Mouse (Mus musculus) right cerebral cortex, postnatal 14 days (tissue): ENCODE data around the gene Ip6k1.
A peak's percentile ranks its signal among the peaks of the same experiment; 100 is the strongest.

ENCODE experiments used
- DNase-seq: peaks from one replicate; pipeline ENCODE4 v3.0.0; 2022

Ip6k1 gene

DNA sequence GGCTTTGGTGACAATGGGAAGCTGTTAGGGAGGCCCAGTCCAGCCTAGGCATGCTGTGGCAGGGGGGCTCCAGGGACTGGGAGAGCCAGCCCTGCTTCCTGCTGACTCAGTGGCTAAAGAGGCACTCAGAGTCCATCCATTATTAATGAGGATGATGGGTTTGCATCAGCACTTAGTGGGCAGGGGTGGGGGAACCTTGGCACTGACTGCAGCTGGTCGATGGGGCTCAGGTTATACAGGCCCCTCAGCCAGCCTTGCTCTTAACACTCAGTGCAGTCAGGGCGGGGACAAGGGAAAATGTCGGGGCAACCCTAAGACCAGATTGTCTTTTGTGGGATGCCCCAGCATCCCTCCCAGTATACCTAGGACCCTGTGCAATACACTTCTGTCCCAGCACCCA lies 59.8 kb downstream of the Ip6k1 start:
- DNase-seq, result no peak

DNA sequence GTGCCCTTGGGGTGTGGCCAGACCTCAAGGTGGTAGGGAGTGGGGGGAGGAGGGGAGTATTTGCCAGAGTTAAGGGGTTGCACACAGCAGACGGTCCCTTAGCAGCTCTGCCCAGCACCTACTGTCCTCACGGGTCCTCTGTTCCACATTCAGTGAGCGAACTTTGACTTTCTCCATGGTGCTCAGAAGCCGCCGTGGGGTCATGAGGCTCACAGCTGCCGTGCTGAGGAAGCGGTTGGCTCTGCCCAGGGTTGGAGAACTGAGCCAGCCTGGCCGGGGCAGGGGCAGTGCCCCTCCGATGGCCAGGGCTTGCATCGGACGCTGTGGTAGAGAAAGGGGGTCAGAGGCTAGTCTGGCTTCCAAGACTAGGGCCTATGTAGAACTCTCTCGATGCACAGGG lies 61.1 kb downstream of the Ip6k1 start:
- DNase-seq, result peak; percentile 2

DNA sequence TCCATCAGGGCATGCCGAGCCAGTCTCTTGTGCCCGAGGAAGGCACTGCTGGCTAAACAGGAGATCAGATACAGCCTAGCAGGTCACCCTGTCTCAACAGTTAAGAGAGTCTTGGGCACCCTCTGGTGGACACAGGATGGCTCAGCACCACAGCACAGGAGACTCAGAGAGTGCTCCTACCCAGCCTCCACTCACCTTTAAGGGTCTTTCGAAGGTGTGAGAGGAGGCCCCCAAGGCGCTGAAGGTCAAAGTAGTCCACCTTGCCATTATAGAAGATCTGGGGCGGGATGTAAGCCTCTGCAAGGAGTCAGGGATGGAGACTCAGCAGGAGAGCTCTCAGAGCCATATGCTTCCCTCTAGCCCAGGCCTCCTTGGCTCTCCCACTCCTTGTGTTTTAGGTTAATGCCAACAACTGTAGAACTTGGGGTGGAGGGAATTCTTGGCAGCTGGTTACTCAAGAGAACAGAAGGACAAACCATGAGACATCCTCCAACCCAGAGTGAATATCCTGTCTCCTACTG lies 63.2 kb downstream of the Ip6k1 start:
- DNase-seq, result peak; percentile 69

DNA sequence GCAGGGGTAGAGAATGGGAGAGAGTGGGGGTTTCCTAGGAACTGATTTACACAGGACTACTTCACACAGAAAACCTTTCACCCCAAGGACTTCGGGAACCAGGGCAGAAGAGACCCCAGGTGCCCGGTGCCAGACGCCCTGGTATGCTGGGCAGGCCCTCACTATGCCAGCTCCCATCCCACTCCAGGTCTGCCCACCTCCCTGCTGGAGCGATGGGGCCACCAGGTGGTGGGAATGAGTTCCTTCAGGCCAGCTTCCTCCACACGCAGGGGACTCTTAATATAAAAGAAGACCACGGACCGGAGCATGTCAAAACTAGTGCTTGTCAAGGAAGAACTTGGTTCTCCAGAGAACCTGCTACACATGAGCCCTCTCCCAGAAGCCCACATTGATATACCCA lies 64.9 kb downstream of the Ip6k1 start:
- DNase-seq, result no peak

DNA sequence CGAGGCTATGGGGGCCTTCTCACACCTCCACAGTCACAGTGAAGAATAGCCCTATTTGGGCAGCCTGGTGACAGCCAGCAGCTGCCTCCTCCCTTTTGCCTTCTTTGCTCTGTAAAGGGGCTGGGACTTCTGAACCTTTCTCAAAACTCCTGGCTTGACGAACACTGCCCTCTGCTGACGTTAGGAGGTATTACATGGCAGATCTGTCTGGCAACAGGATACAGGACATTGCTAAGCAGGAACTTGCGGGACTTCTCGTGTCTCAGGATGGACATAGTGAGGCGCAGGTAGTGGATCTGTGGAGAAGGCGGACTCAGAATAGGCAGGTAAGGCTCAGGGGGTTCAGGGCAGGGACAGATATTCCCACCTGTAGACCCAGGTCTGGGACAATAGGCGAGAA lies 65.6 kb downstream of the Ip6k1 start:
- peak; percentile 79 for DNase-seq

DNA sequence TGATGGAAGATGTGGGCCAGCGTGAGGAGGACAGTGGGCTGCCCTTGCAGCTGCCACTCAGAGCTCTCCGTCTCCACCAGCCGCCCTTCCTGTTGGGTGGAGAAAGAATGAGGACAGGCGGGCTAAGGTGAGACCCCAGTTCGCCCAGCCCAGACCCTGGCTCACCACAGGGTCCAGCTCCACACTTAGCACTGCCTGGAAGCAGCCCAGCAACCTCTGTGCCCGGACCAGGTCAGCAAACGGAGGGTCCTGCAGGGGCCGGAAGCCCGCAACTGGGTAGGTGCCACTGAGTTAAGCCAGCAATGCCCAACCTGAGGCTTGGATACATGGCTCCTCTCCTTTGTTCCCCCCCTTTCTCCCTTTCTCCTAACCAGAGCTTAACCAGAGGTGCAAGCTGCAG lies 66.7 kb downstream of the Ip6k1 start:
- no peak for DNase-seq

DNA sequence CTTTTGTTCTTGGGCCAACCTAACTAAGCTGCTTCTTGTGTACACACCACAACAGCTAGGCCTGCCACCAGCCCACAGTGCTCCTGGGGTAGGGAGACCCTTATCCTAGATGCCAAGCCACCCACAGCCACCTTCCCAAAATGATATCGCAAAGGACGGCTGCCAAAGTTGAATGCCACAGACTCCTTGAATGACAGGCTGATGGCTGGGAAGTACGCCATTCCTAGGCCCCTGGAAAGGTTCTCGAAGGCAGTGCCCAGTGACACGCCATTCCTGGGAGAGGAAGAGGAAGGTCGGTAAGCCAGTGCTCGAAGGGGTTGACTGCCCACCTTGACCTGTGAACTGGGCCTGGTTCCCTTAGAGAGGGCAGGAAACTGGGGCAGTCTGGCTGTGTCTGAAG lies 67.2 kb downstream of the Ip6k1 start:
- DNase-seq, result no peak

DNA sequence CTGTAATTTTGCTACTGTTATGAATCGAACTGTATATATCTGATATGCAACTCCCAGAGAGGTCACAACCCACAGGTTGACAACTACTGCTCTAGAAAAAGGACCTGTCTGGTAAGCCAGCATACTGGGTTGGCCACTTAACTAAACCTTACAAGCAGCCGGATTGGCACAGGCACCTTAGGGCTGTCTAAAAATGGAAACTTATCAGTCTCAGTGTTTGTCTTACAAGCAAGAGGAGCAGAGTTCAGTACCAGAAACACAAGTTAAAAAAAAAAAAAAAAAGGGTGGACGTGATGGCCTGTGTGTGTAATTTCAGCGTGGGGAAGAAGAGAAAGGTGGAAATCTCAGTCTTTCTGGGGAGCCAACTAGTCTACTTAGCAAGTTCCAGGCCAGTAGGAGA lies 69.5 kb downstream of the Ip6k1 start:
- no peak for DNase-seq

DNA sequence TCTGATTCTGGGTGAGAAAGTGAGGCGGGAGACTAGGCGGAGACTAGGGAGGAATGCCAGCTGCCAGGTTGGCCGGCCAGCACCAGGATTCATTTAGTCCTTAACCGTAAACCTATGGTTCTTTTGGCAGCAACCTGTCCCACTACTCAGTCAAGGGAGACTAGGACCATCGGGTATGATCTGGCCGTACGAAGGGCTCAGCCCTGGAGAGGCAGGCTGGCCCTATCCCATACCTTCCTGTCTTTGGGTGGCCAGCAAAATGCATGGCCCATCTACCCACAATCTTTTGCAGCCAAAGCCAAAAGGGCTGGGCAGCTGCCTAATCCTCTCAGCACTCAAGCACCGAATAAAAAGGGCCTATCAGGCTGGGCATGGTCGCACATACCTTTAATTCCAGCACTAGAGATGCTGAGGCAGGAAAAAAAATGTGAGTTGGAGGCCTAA lies 70.2 kb downstream of the Ip6k1 start:
- DNase-seq, result no peak

DNA sequence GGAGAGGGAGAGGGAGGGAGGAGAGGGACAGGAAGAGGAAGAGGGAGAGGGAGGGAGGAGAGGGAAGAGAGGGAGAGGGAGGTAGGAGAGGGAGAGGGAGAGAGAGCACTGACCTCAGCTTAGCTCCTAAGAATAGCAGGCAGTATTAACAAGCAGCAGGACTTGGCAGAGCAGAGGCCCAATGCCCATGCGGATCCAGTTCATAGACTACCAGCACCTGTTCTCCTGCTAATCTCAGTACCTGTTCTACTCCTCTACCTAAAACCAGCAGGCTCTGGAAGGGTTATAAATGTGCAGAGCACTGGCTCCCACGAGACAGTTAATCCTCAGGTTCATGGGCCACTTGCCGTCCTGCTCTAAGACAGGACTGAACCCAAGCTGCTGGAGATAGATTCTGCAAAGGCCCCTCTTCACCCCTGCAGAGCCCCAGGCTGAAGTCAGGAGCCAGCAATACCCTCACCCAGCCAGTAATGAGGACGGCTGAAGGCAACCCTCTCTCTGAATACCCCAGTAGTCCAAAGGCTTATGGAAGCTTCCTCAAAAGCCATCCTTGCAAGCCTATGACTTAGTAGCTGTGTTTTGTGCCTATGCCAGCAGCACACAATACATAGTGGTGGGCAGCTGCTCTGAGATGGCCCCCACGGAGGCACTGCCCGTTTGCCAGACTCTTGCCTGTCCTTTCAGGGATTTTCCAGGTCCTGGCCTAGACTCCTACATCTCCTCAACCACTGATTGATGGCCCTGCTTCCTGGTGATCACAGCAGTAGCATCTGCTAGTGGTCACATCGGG lies 71.0 kb downstream of the Ip6k1 start:
- no peak for DNase-seq

DNA sequence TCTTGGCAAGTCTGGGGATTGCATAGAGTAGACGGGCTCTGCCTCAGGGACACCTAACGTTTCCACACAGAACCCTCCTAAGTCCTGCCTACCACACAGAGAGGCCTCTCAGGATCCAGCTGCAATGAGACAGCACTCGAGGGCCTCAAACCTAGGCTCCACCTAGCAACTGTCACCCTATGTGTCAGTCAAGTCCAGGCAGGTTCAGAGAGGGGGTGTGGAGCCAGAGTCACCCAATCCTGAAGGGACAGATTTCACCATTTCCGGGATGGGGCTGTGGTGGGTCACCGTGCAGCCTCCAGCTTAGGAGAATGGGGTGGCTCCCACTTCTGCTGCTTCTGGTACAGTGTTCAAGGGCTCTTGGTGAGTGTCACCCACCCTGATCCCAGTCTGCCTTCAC lies 77.9 kb downstream of the Ip6k1 start, which contains the start of gene Mst1:
Gene Mst1 (plus strand): TSS at position 269 of the 400 bp plus-strand sequence.
- DNase-seq, result no peak

DNA sequence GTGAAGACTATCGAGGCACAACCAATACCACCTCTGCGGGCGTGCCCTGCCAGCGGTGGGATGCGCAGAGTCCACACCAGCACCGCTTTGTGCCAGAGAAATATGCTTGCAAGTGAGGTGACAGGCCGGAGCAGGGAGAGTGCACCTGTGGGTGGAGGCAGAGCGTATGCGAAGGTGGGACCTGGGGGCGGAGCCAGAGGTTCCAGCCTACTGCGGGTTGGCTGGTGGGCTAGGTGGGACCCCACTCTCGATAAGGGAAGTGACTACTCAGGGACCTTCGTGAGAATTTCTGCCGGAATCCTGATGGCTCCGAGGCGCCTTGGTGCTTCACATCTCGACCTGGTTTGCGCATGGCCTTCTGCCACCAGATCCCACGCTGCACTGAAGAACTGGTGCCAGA lies 80.2 kb downstream of the Ip6k1 start:
- DNase-seq, result no peak

DNA sequence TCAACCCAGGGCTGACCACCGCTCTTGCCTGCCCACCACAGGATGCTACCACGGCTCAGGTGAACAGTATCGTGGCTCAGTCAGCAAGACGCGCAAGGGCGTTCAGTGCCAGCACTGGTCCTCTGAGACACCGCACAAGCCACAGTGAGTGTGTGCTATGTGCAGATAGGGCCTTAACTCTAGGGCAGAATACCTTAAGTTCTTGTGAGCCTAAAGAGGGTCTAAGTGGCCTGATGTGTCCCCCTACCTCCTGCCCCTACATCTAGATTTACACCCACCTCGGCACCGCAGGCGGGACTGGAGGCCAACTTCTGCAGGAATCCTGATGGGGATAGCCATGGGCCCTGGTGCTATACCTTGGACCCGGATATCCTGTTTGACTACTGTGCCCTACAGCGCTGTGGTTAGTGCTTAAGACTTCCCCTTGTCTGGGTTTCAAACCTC lies 80.7 kb downstream of the Ip6k1 start, which contains the start of gene Rnf123:
Gene Rnf123 (minus strand): TSS at position 359 of the 444 bp plus-strand sequence.
- DNase-seq, result no peak

DNA sequence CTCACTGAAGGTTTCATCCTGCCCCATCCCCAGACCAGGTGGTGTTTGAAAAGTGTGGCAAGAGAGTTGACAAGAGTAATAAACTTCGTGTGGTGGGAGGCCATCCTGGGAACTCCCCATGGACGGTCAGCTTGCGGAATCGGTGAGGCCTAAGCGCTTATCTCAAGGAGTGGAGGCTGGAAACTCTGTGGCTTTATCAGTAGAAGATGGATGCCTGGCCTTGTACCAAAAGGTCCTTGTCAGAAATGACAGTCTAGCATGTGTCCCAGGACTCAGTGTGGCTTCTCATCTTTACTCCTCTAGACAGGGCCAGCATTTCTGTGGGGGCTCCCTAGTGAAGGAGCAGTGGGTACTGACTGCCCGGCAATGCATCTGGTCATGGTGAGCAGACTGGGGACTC lies 81.3 kb downstream of the Ip6k1 start:
- DNase-seq, result no peak

DNA sequence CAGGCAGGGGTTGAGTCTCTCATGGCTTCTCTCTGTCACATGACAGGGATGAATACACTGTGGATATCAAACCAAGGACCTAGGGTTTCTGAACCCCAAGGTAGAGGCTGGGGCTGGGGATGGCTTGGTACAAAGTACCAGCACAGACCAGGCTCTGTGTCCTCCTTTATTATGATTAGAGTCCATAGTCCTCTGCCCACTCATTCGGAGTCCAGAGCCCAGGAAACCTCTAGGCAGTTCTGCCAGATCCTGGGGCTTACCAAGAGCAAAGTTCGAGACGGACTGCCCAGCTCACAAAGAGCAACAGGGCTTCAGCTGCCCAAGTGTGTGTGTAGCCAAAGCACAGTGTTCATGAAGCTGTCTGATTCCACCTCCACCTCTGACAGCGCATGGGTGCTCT lies 83.0 kb downstream of the Ip6k1 start:
- no peak for DNase-seq

DNA sequence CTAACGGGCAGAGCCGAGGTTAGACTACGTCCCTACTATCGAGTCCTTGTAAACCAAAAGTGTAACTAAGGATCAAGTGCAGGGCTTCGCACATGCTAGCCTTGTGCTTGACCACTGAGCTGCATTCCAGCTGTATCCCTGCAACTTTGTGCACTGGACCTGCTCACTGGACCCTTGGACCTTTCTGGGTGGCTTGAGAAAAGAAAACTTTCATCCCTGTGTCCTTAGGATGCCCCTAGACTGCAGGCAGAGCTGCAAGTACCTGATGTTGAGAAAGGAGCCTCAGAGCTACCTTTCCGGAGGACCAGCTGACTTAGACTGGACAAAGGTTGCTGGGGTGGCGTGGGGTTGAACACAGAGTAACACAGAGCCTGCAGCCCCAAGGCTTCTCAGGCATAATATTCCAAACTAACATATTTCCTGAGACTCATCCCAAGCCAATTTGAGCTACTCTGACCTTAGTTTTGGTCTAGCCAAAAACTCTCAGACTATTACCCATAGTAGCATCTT lies 88.4 kb downstream of the Ip6k1 start:
- no peak for DNase-seq

DNA sequence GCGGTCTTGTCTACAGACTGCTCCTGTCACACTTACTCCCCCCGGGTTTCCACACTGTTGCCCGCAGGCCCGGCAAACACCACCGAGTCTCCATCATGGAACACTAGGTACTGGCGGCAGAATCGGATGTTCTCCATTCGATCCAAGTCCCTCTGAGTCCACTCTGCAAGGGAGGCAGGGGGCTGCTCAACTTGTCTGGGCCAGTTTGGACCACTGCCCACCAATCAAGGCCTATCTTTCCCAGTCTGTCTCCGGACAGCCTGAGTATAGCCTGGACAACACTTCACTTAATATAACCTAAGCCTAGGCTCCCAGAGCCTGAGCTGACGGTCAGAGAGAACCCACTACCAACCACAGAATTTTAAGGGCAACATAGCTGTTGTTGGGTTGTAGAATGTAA lies 91.3 kb downstream of the Ip6k1 start:
- no peak for DNase-seq

DNA sequence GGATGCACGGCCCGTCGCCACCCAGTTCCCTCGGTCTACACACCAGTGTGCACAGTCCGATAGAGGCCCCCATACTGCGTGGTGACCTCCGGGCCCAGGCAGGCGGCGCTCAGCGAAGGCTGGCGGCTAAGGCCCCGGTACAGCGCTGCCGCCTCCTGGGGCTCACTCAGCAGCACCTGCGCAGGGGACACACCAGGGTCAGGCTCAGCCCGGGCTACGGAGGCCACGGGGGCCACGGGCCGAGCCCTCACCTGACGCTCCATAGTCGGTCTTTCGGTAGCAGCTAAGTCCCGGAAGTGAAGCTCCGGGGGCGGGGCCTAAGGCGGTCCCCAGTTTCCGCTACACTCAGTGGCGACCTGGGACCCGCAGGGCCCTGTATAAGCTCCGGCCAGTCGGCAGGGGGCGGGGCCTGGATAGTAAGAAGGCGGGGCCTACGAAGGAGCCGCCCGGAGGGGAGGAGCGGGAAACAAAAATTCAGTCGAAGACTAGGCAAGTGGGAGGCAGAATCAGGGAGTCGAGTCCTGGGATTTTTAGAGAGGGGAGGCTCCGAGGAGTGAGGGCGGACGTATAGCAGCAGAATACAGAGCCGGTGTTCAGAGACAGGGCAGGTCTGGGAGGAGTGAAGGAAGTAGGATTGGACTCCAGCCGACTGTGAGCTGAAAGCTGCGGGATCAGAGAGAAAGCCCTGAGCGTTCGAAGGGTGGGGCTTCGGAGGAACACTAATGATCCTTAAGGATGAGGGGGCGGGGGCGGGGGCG lies 92.1 kb downstream of the Ip6k1 start, which contains the start of gene Apeh:
Gene Apeh (minus strand): TSS at position 423 of the 758 bp plus-strand sequence.
- DNase-seq, result peak; percentile 88

DNA sequence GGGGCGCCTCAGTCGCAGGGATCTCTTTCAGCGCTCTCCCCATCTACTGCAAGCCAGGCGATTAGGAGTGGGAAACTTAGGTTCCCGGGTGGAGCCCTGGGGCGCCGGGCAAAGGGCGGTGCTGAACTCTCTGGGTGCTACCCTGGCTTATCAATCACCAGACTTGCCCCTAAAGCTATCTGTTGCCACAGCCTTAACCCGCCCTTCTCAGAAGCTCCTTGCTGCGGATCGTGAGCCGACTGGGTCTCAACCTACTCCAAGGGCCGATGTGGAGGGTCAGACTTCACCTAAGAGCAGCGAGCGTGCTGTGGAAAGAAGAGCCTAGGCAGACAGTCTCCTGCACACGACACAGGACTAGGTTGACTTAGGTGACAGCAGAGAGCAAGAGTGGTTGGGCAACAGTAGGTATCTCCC lies 92.7 kb downstream of the Ip6k1 start:
- DNase-seq, result no peak

DNA sequence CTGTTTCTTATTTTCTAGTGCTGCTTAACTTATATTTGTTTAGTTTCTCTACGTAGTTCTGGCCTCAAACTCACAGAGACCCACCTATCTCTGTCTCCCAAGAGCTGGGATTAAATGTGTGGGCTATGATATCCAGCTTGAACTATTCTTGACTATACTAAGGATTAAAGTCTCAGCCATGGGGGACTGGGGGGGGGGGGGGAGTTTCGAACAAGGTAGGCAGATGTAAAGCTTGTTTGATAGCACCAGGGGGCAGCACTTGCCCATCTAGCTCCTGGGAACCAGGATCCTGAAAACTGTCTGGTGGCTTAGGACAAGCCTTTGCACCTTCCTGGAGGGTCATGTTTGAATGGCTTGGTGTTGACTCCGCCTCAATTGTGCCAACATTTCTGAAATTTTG lies 93.2 kb downstream of the Ip6k1 start:
- DNase-seq, result no peak

DNA sequence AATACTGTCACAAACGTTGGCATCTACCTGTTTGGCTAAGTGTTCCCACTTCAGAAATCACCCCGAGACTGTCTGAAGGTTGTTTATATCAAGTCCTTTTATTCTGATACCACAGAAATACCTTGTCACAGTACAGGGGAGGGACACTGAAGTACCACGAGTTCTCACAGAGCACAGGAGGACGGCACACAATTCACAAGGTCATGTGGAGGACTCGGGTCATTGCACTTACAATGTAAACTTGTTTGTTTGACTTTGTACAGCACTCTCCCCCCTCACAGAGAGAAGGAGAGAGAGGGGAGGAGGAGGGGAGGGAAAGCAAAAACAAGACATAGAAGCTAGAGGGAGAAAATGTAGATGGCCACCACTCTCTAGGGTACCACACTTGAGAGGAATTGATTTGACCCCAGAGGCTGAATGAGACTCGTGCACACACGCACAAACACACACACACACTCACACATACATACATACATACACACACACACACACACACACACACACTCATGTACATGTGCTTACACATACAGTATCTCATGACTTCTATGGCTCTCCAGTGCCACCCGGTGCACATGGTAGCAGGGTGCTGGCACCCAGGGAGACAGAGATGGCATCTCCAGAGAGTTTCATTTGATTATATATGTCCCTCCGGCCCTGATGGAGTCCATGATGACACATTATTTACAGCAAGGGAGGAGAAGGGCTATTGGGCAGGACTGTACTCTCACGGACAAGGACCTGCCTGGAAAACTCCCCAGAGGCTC lies 93.8 kb downstream of the Ip6k1 start:
- no peak for DNase-seq
